Mouse (Mus musculus) left cerebral cortex, postnatal 14 days (tissue): ENCODE data around the gene Vti1a. TPM values are rescaled to one million over a fixed set of nuclear protein-coding genes. Genes with fewer than 3 reads are reported as not detected.
A peak's percentile ranks its signal among the peaks of the same experiment; 100 is the strongest.

Source experiments
- DNase-seq, 2 experiments: peaks; one replicate each; pipeline ENCODE4 v3.0.0; 2021 to 2022; ENCODE audit warnings: low spot score in 2 of 2, mixed read lengths in 1 of 2
- intact Hi-C: fragments of 180-260 bp; cut with DNase I; formaldehyde crosslinking; loops from one replicate; pipeline ENCODE4 v1.15.1; 2025
- long read RNA-seq, 2 experiments: library from polyadenylated mRNA; stranded (forward); transcript quantifications; one replicate each; pipeline ENCODE4 v2.0.0; 2021
- total RNA-seq, 2 experiments: library from RNA; stranded (reverse); gene quantifications; 2 replicates each; pipeline ENCODE4 v1.2.3; 2021

The Vti1a gene
- total RNA-seq: 10 to 100 TPM; 57.2 to 58.9 TPM
- long read RNA-seq, experiment 1, full-length matches to known transcripts: 32 of 68 reads
- long read RNA-seq, experiment 1, partial matches to known transcripts: 4 of 68 reads
- long read RNA-seq, experiment 1, other reads (novel, unspliced or antisense): 32 of 68 reads
- long read RNA-seq, experiment 2, full-length matches to known transcripts: 32 of 58 reads
- long read RNA-seq, experiment 2, partial matches to known transcripts: 1 of 58 reads
- long read RNA-seq, experiment 2, other reads (novel, unspliced or antisense): 25 of 58 reads

GRCm38 (mm10) chr19:55316109-55316714, at the start of gene Vti1a:
TSS of gene Vti1a (plus strand) at chr19:55316295.
- intact Hi-C loops: no loop called here
- DNase-seq: peak; percentile 90 to 91

- intact Hi-C loops: no loop called here
- no peak for DNase-seq
Observed at GRCm38 (mm10) chr19:55266786-55267185, 49.3 kb upstream of the Vti1a start.

GRCm38 (mm10) chr19:55268150-55268549, 47.9 kb upstream of the Vti1a start:
- no peak for DNase-seq
- intact Hi-C loops: no loop called here

- no peak for DNase-seq
- intact Hi-C loops: no loop called here
Observed at GRCm38 (mm10) chr19:55269051-55269450, 47.0 kb upstream of the Vti1a start.

- intact Hi-C loops: no loop called here
- DNase-seq: no peak
Observed at GRCm38 (mm10) chr19:55271448-55271847, 44.6 kb upstream of the Vti1a start.

- intact Hi-C loops: no loop called here
- no peak for DNase-seq
Observed at GRCm38 (mm10) chr19:55273340-55273739, 42.8 kb upstream of the Vti1a start.

- no peak for DNase-seq
- intact Hi-C loops: no loop called here
Observed at GRCm38 (mm10) chr19:55276100-55276499, 40.0 kb upstream of the Vti1a start.

GRCm38 (mm10) chr19:55276770-55277169, 39.3 kb upstream of the Vti1a start:
- intact Hi-C loops: no loop called here
- no peak for DNase-seq

GRCm38 (mm10) chr19:55284093-55284492, 32.0 kb upstream of the Vti1a start:
- no peak for DNase-seq
- intact Hi-C loops: no loop called here

GRCm38 (mm10) chr19:55286034-55286433, 30.1 kb upstream of the Vti1a start:
- intact Hi-C loops: no loop called here
- DNase-seq: no peak

GRCm38 (mm10) chr19:55288974-55289373, 27.1 kb upstream of the Vti1a start:
- no peak for DNase-seq
- intact Hi-C loops: no loop called here

GRCm38 (mm10) chr19:55290621-55291270, 25.3 kb upstream of the Vti1a start:
- intact Hi-C loops: no loop called here
- no peak for DNase-seq

- DNase-seq: no peak
- intact Hi-C loops: no loop called here
Observed at GRCm38 (mm10) chr19:55292210-55292850, 23.8 kb upstream of the Vti1a start.

GRCm38 (mm10) chr19:55293175-55293574, 22.9 kb upstream of the Vti1a start:
- no peak for DNase-seq
- intact Hi-C loops: no loop called here

- intact Hi-C loops: loop anchor here (5.0 kb wide), 1 partner anchor 213 kb away; no protein-coding TSS in a partner anchor
Observed at GRCm38 (mm10) chr19:55295075-55295474, 21.0 kb upstream of the Vti1a start.

GRCm38 (mm10) chr19:55295556-55295955, 20.5 kb upstream of the Vti1a start:
- no peak for DNase-seq
- intact Hi-C loops: loop anchor here (5.0 kb wide), 1 partner anchor 213 kb away; no protein-coding TSS in a partner anchor

More at GRCm38 (mm10) chr19:55295075-55295474, 21.0 kb upstream of the Vti1a start:
- DNase-seq: no peak

- intact Hi-C loops: loop anchor here (5.0 kb wide), 1 partner anchor 214 kb away; no protein-coding TSS in a partner anchor
Observed at GRCm38 (mm10) chr19:55296301-55296700, 19.8 kb upstream of the Vti1a start.

GRCm38 (mm10) chr19:55297489-55297888, 18.6 kb upstream of the Vti1a start:
- intact Hi-C loops: loop anchor here (5.0 kb wide), 1 partner anchor 215 kb away; no protein-coding TSS in a partner anchor
- no peak for DNase-seq

More at GRCm38 (mm10) chr19:55296301-55296700, 19.8 kb upstream of the Vti1a start:
- DNase-seq: no peak

GRCm38 (mm10) chr19:55297961-55298360, 18.1 kb upstream of the Vti1a start:
- intact Hi-C loops: loop anchor here (5.0 kb wide), 1 partner anchor 216 kb away; no protein-coding TSS in a partner anchor

GRCm38 (mm10) chr19:55299378-55299777, 16.7 kb upstream of the Vti1a start:
- intact Hi-C loops: loop anchor here (5.0 kb wide), 1 partner anchor 217 kb away; no protein-coding TSS in a partner anchor
- no peak for DNase-seq

More at GRCm38 (mm10) chr19:55297961-55298360, 18.1 kb upstream of the Vti1a start:
- no peak for DNase-seq
